Mouse (Mus musculus): ENCODE results near the gene Zfp746. TPM values are rescaled to one million over a fixed set of nuclear protein-coding genes. Genes with fewer than 3 reads are reported as not detected.

Gene Zfp746
- total RNA-seq, 1 experiment = 14.1 TPM

DNA sequence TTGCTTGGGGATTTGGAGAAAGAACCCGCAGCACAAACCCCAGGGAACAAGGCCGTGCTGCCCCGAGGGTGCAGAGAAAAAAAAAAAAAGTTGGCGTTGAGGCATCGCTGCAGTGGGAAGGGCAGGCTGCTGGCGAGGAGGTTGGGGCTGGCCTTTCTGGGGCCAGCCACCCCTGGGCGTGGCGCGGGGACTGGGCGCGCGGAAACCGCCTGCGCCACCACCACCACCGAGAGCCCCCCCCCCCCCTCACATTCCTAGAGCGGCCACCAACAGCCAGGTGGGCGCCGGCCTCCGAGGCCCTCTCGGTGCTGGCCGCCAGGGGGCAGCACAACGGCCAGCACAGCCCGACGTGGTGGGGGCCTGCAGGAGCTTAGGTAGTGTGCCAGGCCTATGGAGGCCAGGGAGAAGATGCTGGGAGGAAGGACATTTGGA lies 70.3 kb downstream of the Zfp746 start:
- no peak overlapping the region for H3K27ac ChIP-seq (ENCODE audit: insufficient read depth, low read depth, low read length, poor library complexity, severe bottlenecking)
- no peaks in the 10 kb centered on the region for H3K36me3 ChIP-seq (ENCODE audit: control insufficient read depth, insufficient read depth, low read length, poor library complexity, severe bottlenecking)
- no peak overlapping the region; the same call in 1 of the 2 replicates for H3K9ac ChIP-seq (ENCODE audit: insufficient read depth, low read depth, low read length, poor library complexity, severe bottlenecking)
- no peaks in the 10 kb centered on the region for H3K9me3 ChIP-seq (ENCODE audit: control insufficient read depth, insufficient read depth, low read depth, low read length)
- TF ChIP-seq ZNF384 (IDR thresholded peaks at IDR 0.05; ENCODE audit: low read depth, low read length) = peak; percentile 90
- TF ChIP-seq CHD2 (IDR thresholded peaks at IDR 0.05; ENCODE audit: low read depth, low read length) = no peak
- in situ Hi-C loops (cut with MboI; ENCODE audit: low sequenced_read_pairs in 2 of 2, unreplicated experiment in 2 of 2) = no loop called here
- peak overlapping the region; percentile 26 to 55 for H3K4me3 ChIP-seq (ENCODE audit: insufficient read depth in 1 of 2, low read depth in 1 of 2, low read length in 2 of 2, poor library complexity in 1 of 2, severe bottlenecking in 1 of 2)
- peak; percentile 56 for DNase-seq (ENCODE audit: low read depth, low spot score)
- H3K4me1 ChIP-seq (ENCODE audit: control insufficient read depth in 2 of 2, insufficient read depth in 2 of 2, low read length in 2 of 2, poor library complexity in 1 of 2) = peaks cover 0 to 2% of the 10 kb centered on the region in 2 experiments; a peak in 1 of 4 replicates

Other genes with a start within 250 kb of the Zfp746 start
- gene Zfp282, start 209.4 kb downstream of the Zfp746 start, total RNA-seq (2012; rRNA removed) = 4.9 and 6.3 TPM in 2 replicates
- 9.2 and 10.1 TPM in 2 replicates for gene Zfp212, start 166.1 kb downstream of the Zfp746 start, total RNA-seq (2012; rRNA removed)
- gene Zfp956, start 133.2 kb downstream of the Zfp746 start, total RNA-seq (2012; rRNA removed) = 8.6 and 10.9 TPM in 2 replicates
- 13.9 and 18.2 TPM in 2 replicates for gene Zfp777, start 37.7 kb downstream of the Zfp746 start, total RNA-seq (2012; rRNA removed)

All from ES-E14 (cell line).